Mouse (Mus musculus): ENCODE results near the gene Endov. TPM values are rescaled to one million over a fixed set of nuclear protein-coding genes. Genes with fewer than 3 reads are reported as not detected.

Gene Endov
- total and polyA plus RNA-seq, 3 experiments = 13.0 to 18.5 (median 13.3) TPM

GRCm38 (mm10) chr11:119546496-119547182 lies 55.5 kb downstream of the Endov start:
- Histone ChIP-seq H3K27ac (ENCODE audit: insufficient read depth, low read depth) (no peak overlapping the region), H3K27me3 (replicated peaks) (peaks cover 46% of the 10 kb centered on the region), H3K4me3 (replicated peaks in 1 of 3; ENCODE audit: low read depth in 2 of 3, low read length in 2 of 3, poor library complexity in 1 of 3) (no peak overlapping the region), H3K36me3 (replicated peaks in 1 of 2; ENCODE audit: control insufficient read depth in 1 of 2, insufficient read depth in 1 of 2, low read length in 1 of 2) (no peaks in the 10 kb centered on the region), H3K9me3 (replicated peaks; ENCODE audit: low read length) (peaks cover 34% of the 10 kb centered on the region), H3K9ac (ENCODE audit: insufficient read depth, low read depth) (no peak overlapping the region), H3K4me2 (ENCODE audit: insufficient read depth, low read depth, poor library complexity, severe bottlenecking) (no peak overlapping the region), H3K79me2 (replicated peaks; ENCODE audit: control insufficient read depth, extremely low read depth, insufficient read depth, poor library complexity, severe bottlenecking) (no peaks in the 10 kb centered on the region), H3K4me1 (ENCODE audit: control insufficient read depth in 1 of 2, insufficient read depth in 2 of 2) (peaks cover 0 to 6% of the 10 kb centered on the region in 2 experiments; a peak in 1 of 4 replicates)
- no peak for DNase-seq (ENCODE audit: extremely low read depth)
- TF ChIP-seq CTCF (conservative IDR thresholded peaks at IDR 0.05 in 1 of 2, IDR thresholded peaks at IDR 0.05 in 1 of 2; ENCODE audit: low read depth in 2 of 2, low read length in 2 of 2) (no peak), ETS1 (conservative IDR thresholded peaks at IDR 0.05; ENCODE audit: low read depth, low read length) (no peak), MYC (IDR thresholded peaks at IDR 0.05; ENCODE audit: low read depth, low read length) (no peak), RAD21 (IDR thresholded peaks at IDR 0.05; ENCODE audit: low read depth, low read length) (no peak), JUN (IDR thresholded peaks at IDR 0.05; ENCODE audit: insufficient read depth, low read depth, low read length) (no peak), TCF12 (IDR thresholded peaks at IDR 0.05; ENCODE audit: low read depth, low read length) (no peak), MAFK (IDR thresholded peaks at IDR 0.05; ENCODE audit: insufficient replicate concordance, low read length) (no peak), MXI1 (IDR thresholded peaks at IDR 0.05; ENCODE audit: low read depth, low read length) (no peak), NELFE (IDR thresholded peaks at IDR 0.05; ENCODE audit: low read depth, low read length) (no peak)
- in situ Hi-C loops (cut with MboI; ENCODE audit: low pct_ligation_motif_present, low pct_unique_long_range_greater_than_20kb, low sequenced_read_pairs) = no loop called here
- dilution Hi-C loops (cut with MboI; ENCODE audit: extremely low pct_ligation_motif_present, extremely low pct_unique_long_range_greater_than_20kb, low sequenced_read_pairs) = no loop called here

DNA sequence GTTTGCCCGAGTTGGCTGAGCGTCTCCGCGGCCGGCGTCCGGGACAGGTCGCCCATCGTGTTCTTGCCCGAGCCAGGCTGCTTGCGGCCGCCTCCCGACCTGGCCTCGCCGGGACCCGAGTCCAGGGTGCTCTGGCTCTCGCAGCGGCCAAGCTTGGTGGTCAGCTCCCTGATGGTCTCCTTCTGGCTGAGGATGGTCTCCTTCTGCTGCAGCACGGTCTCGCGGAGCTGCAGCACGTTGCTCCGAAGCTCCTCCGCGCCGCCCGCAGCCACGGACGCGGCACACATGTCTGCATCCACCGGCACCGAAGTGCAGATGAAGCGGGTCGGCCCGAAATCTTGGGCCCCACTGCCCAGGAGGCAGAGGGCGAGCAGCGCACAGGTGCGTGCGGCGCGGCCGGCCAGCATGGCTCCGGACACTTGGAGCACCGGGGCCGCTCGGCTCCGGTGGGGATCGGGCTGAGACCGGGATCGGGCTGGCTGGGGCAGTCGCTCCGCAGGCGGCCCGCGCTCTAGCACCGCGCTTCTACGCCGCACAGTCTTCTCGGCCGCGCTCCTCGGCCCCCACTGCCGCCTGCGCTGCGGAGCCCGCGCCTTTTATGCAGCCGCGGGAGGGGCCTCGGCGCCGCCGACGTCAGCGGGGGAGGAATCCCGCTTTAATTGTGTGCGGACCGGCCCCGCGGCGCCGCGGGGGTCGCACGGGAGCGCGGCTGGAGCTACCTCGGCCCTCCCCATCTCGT lies 56.2 kb downstream of the Endov start, which contains the start of gene Nptx1:
TSS of gene Nptx1 (minus strand) at position 571 of the 739 bp plus-strand sequence.
- H3K36me3 ChIP-seq (replicated peaks in 1 of 2; ENCODE audit: control insufficient read depth in 1 of 2, insufficient read depth in 1 of 2, low read length in 1 of 2) = no peaks in the 10 kb centered on the region
- peaks cover 34% of the 10 kb centered on the region for H3K9me3 ChIP-seq (replicated peaks; ENCODE audit: low read length)
- no peak within 1 kb of the TSS for H3K4me2 ChIP-seq (ENCODE audit: insufficient read depth, low read depth, poor library complexity, severe bottlenecking)
- dilution Hi-C loops (cut with MboI; ENCODE audit: extremely low pct_ligation_motif_present, extremely low pct_unique_long_range_greater_than_20kb, low sequenced_read_pairs) (no loop called here), in situ Hi-C loops (cut with MboI; ENCODE audit: low pct_ligation_motif_present, low pct_unique_long_range_greater_than_20kb, low sequenced_read_pairs) (no loop called here)
- peaks cover 45% of the 10 kb centered on the region for H3K27me3 ChIP-seq (replicated peaks)
- no peak within 1 kb of the TSS for H3K4me3 ChIP-seq (replicated peaks in 1 of 3; ENCODE audit: low read depth in 2 of 3, low read length in 2 of 3, poor library complexity in 1 of 3)
- no peak within 1 kb of the TSS for H3K9ac ChIP-seq (ENCODE audit: insufficient read depth, low read depth)
- no peak within 1 kb of the TSS for H3K27ac ChIP-seq (ENCODE audit: insufficient read depth, low read depth)
- no peak for DNase-seq (ENCODE audit: extremely low read depth)
- H3K4me1 ChIP-seq (ENCODE audit: control insufficient read depth in 1 of 2, insufficient read depth in 2 of 2) = peaks cover 3 to 6% of the 10 kb centered on the region in 2 experiments; a peak in 2 of 4 replicates
- H3K79me2 ChIP-seq (replicated peaks; ENCODE audit: control insufficient read depth, extremely low read depth, insufficient read depth, poor library complexity, severe bottlenecking) = no peaks in the 10 kb centered on the region
- TF ChIP-seq NELFE (IDR thresholded peaks at IDR 0.05; ENCODE audit: low read depth, low read length) = no peak
- no peak for TF ChIP-seq SMC3 (IDR thresholded peaks at IDR 0.05; ENCODE audit: low read depth, low read length)
- TF ChIP-seq CHD1 (IDR thresholded peaks at IDR 0.05; ENCODE audit: low read depth, low read length) = no peak
- no peak for TF ChIP-seq GABPA (IDR thresholded peaks at IDR 0.05; ENCODE audit: insufficient replicate concordance, low read depth, low read length)
- no peak for TF ChIP-seq MAX (IDR thresholded peaks at IDR 0.05; ENCODE audit: low read length)
- no peak for TF ChIP-seq IRF4 (IDR thresholded peaks at IDR 0.05; ENCODE audit: low read depth, low read length)
- no peak for TF ChIP-seq MAFK (IDR thresholded peaks at IDR 0.05; ENCODE audit: insufficient replicate concordance, low read length)
- TF ChIP-seq CHD2 (IDR thresholded peaks at IDR 0.05; ENCODE audit: low read length) = no peak
- no peak for TF ChIP-seq ZC3H11A (IDR thresholded peaks at IDR 0.05; ENCODE audit: low read depth, low read length)
- no peak for TF ChIP-seq MEF2A (IDR thresholded peaks at IDR 0.05; ENCODE audit: borderline replicate concordance, low read depth, low read length)
- no peak for TF ChIP-seq UBTF (IDR thresholded peaks at IDR 0.05; ENCODE audit: low read depth, low read length)
- no peak for TF ChIP-seq RAD21 (IDR thresholded peaks at IDR 0.05; ENCODE audit: low read depth, low read length)
- no peak for TF ChIP-seq CTCF (conservative IDR thresholded peaks at IDR 0.05 in 1 of 2, IDR thresholded peaks at IDR 0.05 in 1 of 2; ENCODE audit: low read depth in 2 of 2, low read length in 2 of 2)
- TF ChIP-seq KAT2A (IDR thresholded peaks at IDR 0.05; ENCODE audit: insufficient replicate concordance, low read length) = no peak
- TF ChIP-seq TBP (conservative IDR thresholded peaks at IDR 0.05; ENCODE audit: low read depth, low read length) = no peak
- TF ChIP-seq JUN (IDR thresholded peaks at IDR 0.05; ENCODE audit: insufficient read depth, low read depth, low read length) = no peak
